Mouse (Mus musculus): ENCODE data around the gene Ints13.

The Ints13 gene

DNA sequence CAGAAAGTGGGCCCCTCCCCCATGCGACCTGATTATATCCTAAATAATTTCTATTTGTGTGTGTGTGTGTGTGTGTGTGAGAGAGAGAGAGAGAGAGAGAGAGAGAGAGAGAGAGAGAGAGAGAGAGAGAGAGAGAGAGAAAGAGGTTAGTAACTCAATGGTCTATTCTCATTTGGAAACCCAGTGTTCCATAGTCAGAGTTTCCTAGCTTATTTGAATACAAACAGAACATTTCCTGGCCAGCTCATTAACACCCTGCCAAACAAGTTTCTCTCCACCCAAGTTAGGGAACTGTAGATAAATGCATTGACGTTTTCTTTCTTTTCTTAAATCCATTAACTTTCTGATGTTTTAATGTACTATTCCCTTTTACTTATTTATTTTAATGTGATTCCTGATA is 39.6 kb downstream of the Ints13 start:
- no peak for DNase-seq

DNA sequence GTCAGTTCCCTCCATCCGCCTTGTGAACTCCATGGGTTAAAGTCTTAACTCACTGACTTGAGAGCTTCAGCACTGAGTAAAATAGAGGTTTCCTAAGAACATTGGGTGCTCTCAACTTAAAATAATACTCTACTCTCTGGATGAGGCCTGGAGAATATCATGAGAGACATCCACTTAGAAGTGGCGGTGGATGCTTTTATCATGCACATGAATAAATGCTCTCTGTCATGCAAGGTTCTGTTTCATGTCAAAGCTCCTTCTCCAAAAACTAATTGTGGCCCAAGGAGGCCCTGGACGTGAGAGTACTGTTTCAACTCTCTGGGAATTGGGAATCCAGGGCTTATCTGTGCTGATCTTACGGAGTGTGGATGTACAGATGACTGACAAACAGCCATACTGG is 40.5 kb downstream of the Ints13 start:
- no peak for DNase-seq

GRCm38 (mm10) chr6:146535501-146535900 is 42.1 kb downstream of the Ints13 start:
- DNase-seq = no peak

- DNase-seq = no peak
Observed at GRCm38 (mm10) chr6:146533146-146533545, 44.5 kb downstream of the Ints13 start.

DNA sequence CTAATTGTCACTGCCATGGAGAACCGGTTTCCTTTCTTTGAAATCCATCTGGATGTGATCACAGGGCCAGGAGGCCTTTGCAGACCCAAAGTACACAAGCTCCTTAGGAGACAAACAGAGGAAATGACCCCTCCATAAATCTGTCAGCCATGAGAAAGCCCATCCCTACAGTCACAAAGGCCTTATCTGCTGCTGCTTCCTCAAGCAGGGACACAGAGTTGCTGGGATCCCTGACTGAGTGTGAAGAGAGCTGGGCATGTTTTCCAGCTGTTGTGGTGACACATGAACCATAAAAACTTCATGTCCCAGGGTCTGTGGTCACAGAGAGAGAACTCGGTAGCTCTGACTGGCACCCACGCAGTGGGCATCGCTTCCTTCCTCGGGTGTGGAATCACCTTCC is 46.9 kb downstream of the Ints13 start:
- no peak for DNase-seq

DNA sequence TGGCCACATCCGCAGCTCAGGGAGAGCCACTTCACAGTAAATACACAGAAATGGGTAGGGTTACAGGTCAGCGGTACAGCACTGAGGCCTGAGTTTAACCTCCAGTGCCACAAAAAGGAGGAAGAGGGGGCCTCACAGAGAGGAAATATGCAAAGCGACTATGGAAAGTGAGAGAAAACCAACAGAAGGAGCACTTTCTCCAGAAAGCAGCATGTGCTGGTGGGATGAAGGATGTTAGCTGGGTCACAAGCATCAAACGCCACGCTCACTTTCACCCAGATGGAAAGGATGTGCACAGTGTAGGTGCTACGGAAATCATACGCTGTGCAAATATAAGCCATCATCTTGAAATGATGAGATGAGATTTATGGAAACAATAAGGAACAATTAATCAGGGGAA is 47.3 kb downstream of the Ints13 start:
- no peak for DNase-seq

DNA sequence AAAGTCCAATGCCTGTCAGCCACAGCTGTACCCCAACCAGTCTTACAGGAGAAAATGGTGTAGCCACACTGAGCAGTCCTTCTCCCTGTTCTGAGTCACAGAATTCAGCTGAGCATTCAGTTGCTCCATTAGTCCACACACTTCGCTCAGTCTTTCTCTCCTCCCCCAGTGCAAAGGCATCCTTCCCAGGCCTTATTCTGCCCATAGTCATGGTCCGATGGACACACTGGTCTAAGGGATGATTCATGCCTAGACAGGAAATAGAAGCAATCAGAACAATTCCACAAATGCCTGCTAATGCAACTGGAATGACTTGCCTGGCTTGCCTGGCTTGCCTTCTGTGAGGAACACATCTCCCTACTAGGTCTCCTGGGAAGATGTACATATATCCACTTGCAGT is 50.1 kb downstream of the Ints13 start:
- no peak for DNase-seq

GRCm38 (mm10) chr6:146525500-146525899 is 52.1 kb downstream of the Ints13 start:
- no peak for DNase-seq

- DNase-seq = peak in 1 of 2 experiments; percentile 8
Observed at GRCm38 (mm10) chr6:146521456-146522245, 56.0 kb downstream of the Ints13 start.

- DNase-seq = no peak
Observed at GRCm38 (mm10) chr6:146519019-146519418, 58.6 kb downstream of the Ints13 start.

- DNase-seq = no peak
Observed at GRCm38 (mm10) chr6:146515936-146516335, 61.7 kb downstream of the Ints13 start.

DNA sequence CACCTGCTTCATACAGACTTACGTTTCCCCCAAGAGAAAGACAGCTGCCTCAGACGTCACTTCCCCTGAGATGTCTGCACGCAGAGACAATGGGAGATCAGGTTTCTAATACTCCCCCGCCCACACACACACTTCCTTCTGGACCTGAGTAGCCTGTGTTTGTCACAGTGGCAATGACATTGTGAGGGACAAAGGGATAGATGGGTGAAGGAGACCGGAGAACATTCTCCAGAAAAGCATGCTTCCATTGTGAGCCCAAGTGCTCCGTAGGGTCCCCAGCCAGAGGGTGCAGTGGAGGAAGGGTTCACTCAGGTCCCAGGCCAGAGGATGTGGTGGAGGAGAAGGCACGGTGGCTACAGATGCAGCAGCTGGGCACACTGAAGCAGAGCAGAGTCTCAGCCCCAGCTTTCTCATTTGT is 63.1 kb downstream of the Ints13 start:
- DNase-seq = peak; percentile 21 to 44

DNA sequence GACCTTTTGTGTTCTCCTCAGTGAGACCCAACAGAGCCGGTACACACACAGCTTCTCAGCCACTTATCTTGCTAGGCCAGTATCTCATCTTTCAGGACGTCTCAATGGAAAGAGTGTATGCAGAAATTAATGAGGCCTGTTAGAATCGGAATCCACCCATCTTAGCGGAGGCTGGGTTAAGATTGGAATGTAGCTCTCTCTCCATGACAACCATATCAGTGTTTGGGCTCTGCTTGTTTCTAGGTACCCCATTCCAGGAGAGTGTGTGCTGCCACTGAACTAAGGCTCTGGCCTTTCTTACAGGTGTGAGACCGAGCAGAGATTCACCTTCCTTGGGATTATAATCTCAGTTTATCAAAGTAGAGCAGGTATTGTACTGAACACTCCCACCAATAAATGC is 63.7 kb downstream of the Ints13 start:
- DNase-seq = no peak

DNA sequence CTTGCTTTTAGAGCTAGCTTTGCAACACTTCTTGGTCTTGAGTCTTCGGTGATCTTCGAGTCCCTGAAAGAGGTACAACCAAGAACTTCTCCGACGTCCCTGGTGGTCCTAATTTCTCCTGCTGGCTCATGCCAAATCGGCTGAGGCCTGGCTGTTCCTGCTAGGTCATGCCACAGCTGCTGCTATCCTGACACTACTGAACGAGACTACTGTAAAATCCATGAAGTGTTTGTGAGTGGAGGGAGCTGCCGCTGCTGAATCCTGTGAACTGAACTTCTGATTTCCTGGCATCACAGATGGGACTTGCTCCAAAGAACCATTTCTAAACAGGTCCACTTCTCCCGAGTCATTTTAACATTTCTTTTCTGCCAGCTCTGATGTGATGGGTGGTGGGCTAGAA is 64.3 kb downstream of the Ints13 start:
- no peak for DNase-seq

GRCm38 (mm10) chr6:146511511-146511910 is 66.1 kb downstream of the Ints13 start:
- peak; percentile 17 to 25 for DNase-seq

GRCm38 (mm10) chr6:146509891-146510290 is 67.7 kb downstream of the Ints13 start:
- no peak for DNase-seq

DNA sequence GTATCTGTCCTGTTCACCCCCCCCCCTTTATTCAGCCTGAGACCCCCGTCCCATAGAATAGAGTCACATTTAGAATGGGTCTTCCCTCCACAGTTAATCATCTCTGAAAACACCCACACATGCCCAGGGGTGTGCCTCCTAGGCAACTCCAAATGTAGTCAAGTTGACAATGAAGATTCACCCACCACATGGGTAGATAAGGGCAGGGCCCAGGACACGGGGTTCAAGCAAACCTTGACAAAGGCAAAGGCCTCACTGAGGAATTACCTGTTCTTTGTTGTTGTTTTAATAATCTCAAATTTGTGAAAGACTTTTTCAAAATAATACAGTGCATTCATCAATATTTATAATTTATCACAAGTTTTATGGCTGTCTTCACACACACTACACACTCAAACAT is 73.2 kb downstream of the Ints13 start:
- DNase-seq = no peak

DNA sequence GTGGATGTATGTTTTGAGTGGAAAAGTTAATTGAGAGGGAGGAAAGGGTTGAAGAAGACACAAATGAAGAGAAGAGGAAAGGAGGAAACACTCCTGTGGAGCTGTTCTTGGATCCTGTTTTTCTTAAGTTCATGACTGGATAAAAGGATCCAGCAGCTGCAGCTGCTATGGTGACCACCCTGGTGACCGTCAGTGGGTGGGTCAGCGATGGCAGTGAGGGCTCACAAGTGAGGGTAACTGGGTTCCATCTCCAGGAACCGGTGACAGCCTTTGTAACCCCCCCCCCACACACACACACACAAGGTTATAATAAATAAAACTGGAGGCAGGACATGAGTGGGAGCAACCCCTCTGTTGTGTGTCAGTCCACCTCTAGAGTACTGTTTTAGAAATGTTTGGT is 74.8 kb downstream of the Ints13 start:
- no peak for DNase-seq

- peak; percentile 93 to 94 for DNase-seq
Observed at GRCm38 (mm10) chr6:146501866-146502804, 75.5 kb downstream of the Ints13 start, which contains the start of gene Itpr2. TSS of gene Itpr2 (minus strand) at chr6:146502223.

- DNase-seq = peak; percentile 73 to 75
Observed at GRCm38 (mm10) chr6:146501316-146501865, 76.2 kb downstream of the Ints13 start.

DNA sequence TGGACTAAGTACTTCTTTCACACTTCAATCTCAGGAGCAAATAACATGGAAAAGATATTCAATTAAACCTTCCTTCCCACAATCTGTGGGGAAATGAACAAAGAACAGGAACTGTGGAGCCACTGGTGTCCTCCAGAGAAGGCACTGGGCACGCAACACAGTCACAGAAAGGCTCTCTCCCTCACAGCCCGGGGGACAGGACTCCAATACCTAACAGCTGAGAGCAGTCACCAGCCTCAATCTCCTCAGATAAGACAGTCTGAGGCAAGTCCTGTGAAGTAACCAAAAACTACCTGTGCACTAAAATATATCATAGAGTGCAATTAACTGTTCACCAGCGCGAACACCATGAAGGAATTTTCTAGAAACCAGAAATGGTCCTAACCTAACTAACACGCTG is 76.9 kb downstream of the Ints13 start:
- no peak for DNase-seq

GRCm38 (mm10) chr6:146500206-146500605 is 77.4 kb downstream of the Ints13 start:
- DNase-seq = no peak

Measured in spleen, adult 18-20 months (tissue).